Mouse (Mus musculus) heart, embryonic 11.5 days (tissue): ENCODE measurements at regions not wholly inside any gene's neighbourhood (a gene's known extent, or its start where the extent isn't known, plus 50 kb on each side); places are given as distances from the start of the nearest gene placed in this dataset.
"Not testable (repeated sequence)": the region's sequence is repeated elsewhere in the genome, so short reads cannot be mapped to it uniquely, and the experiment has no call there.

ENCODE experiments used
- ATAC-seq: fragments of 200-750 bp; cut with Nextera tagmentation; replicated peaks from 2 replicates; pipeline ENCODE4 v1.8.0; 2017; ENCODE audit warnings: moderate library complexity; ENCODE audit not compliant: insufficient number of reproducible peaks, low FRiP score, low TSS enrichment
- H3K27ac ChIP-seq: fragments of 300-500 bp; sonication (generic); 2 replicates; pipeline ENCODE4 v1.5.1; 2014; ENCODE audit warnings: mild to moderate bottlenecking, low read depth, low read length
- H3K27me3 ChIP-seq: fragments of 300-500 bp; sonication (generic); 2 replicates; pipeline ENCODE4 v1.6.1; 2014; ENCODE audit warnings: mild to moderate bottlenecking, low read length, mixed read lengths; ENCODE audit not compliant: control insufficient read depth, insufficient read depth
- H3K36me3 ChIP-seq: fragments of 300-500 bp; sonication (generic); 2 replicates; pipeline ENCODE4 v1.6.1; 2014; ENCODE audit warnings: mild to moderate bottlenecking, low read length, moderate library complexity, mixed read lengths; ENCODE audit not compliant: control insufficient read depth, insufficient read depth
- H3K4me1 ChIP-seq: fragments of 300-500 bp; sonication (generic); 2 replicates; pipeline ENCODE4 v1.6.1; 2014; ENCODE audit warnings: low read length; ENCODE audit not compliant: control insufficient read depth, insufficient read depth
- H3K4me2 ChIP-seq: fragments of 300-500 bp; sonication (generic); 2 replicates; pipeline ENCODE4 v1.6.1; 2014; ENCODE audit warnings: mild to moderate bottlenecking, moderate library complexity
- H3K4me3 ChIP-seq: fragments of 300-500 bp; sonication (generic); 2 replicates; pipeline ENCODE4 v1.5.1; 2014; ENCODE audit warnings: low read depth, low read length
- H3K9ac ChIP-seq: fragments of 300-500 bp; sonication (generic); 2 replicates; pipeline ENCODE4 v1.6.1; 2014; ENCODE audit warnings: mild to moderate bottlenecking, low read depth, low read length, moderate library complexity
- H3K9me3 ChIP-seq: fragments of 300-500 bp; sonication (generic); replicated peaks from 2 replicates; pipeline ENCODE4 v1.6.1; 2016; ENCODE audit warnings: low read length; ENCODE audit not compliant: control insufficient read depth
- WGBS: fragments of 180-500 bp; shearing (Covaris S2); extraction: QIAGEN DNeasy Blood & Tissue Kit; methylation state at CpG from one replicate; pipeline ENCODE4 v1.1.7; 2014; ENCODE audit not compliant: insufficient replicate concordance; 5-methylcytosine and 5-hydroxymethylcytosine counted together

- under 1% methylated on average over 52 of the region's 77 CpGs for WGBS
- Histone ChIP-seq H3K4me2 (peak overlapping the region; percentile 61), H3K9ac (peak overlapping the region; percentile 79), H3K4me3 (peak overlapping the region; percentile 59)
- H3K9me3 ChIP-seq, H3K27ac ChIP-seq, H3K4me1 ChIP-seq, H3K27me3 ChIP-seq, ATAC-seq, H3K36me3 ChIP-seq: not testable (repeated sequence)
These were observed 155.2 kb upstream of the 9030624G23Rik start for GRCm38 (mm10) chr12:24252071-24252874.
